Mouse (Mus musculus) neural tube, embryonic 15.5 days (tissue): Measurements from ENCODE around the gene Dync2li1. TPM values are rescaled to one million over a fixed set of nuclear protein-coding genes. Genes with fewer than 3 reads are reported as not detected.

ENCODE experiments used
- ATAC-seq: fragments of 200-750 bp; cut with Nextera tagmentation; 2 replicates; pipeline ENCODE4 v1.8.0; 2017; ENCODE audit warnings: mild to moderate bottlenecking, moderate TSS enrichment, moderate library complexity; ENCODE audit not compliant: low FRiP score
- H3K27ac ChIP-seq: fragments of 300-500 bp; sonication (generic); replicated peaks from 2 replicates; pipeline ENCODE4 v1.5.1; 2015; ENCODE audit warnings: mild to moderate bottlenecking, inconsistent platforms
- H3K27me3 ChIP-seq: fragments of 300-500 bp; sonication (generic); replicated peaks from 2 replicates; pipeline ENCODE4 v1.6.1; 2015; ENCODE audit warnings: inconsistent platforms
- H3K36me3 ChIP-seq: fragments of 300-500 bp; sonication (generic); 2 replicates; pipeline ENCODE4 v1.6.1; 2015; ENCODE audit warnings: inconsistent platforms
- H3K4me1 ChIP-seq: fragments of 300-500 bp; sonication (generic); 2 replicates; pipeline ENCODE4 v1.6.1; 2015; ENCODE audit warnings: inconsistent platforms
- H3K4me2 ChIP-seq: fragments of 300-500 bp; sonication (generic); 2 replicates; pipeline ENCODE4 v1.6.1; 2015; ENCODE audit warnings: inconsistent platforms, mild to moderate bottlenecking, moderate library complexity
- H3K4me3 ChIP-seq: fragments of 300-500 bp; sonication (generic); replicated peaks from 2 replicates; pipeline ENCODE4 v1.5.1; 2015; ENCODE audit warnings: mild to moderate bottlenecking, inconsistent platforms
- H3K9ac ChIP-seq: fragments of 300-500 bp; sonication (generic); replicated peaks from 2 replicates; pipeline ENCODE4 v1.6.1; 2015; ENCODE audit warnings: mild to moderate bottlenecking, inconsistent platforms
- H3K9me3 ChIP-seq: fragments of 300-500 bp; sonication (generic); replicated peaks from 2 replicates; pipeline ENCODE4 v1.6.1; 2016; ENCODE audit warnings: inconsistent platforms
- WGBS: fragments of 180-500 bp; shearing (Covaris S2); methylation state at CpG from one replicate; pipeline ENCODE4 v1.1.7; 2015; ENCODE audit warnings: mixed read lengths; 5-methylcytosine and 5-hydroxymethylcytosine counted together
- polyA plus RNA-seq: library from polyadenylated mRNA; unstranded; fragments of >200 nt; fragmentation: Nextera tagmentation; extraction: Ambion mirVana; gene quantifications from 2 replicates; pipeline ENCODE4 v1.2.1, GENCODE M21; 2015

Gene Dync2li1
- polyA plus RNA-seq, 1 experiment from 2014 or later = 30.2 TPM

DNA sequence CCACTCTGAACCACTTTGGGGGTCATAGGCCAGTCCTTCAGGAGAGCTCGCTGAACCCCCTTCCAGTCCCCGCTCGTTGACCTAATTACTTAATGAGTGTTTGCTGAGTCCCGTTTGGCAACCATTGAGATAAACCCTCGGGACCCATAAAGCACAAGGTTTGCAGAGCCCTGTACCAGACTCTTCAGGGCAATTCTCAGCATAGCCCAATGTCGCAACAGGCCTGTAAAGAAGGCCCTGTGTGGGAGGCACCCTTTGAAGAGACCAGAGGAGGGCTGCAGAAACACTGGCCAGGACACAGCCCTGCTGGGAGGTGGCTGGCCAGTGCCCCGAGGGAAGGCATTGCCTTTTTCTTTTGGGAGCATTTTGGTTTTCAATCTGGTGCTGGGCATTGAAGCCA lies 14.3 kb upstream of the Dync2li1 start:
- no peaks in the 10 kb centered on the region for H3K9me3 ChIP-seq
- H3K4me1 ChIP-seq = 0 out of 2 replicates have a peak, but pooled peaks cover 3% of the 10 kb centered on the region
- ATAC-seq = no peak
- H3K9ac ChIP-seq = no peak overlapping the region
- H3K4me3 ChIP-seq = no peak overlapping the region
- no peak overlapping the region for H3K27ac ChIP-seq
- H3K27me3 ChIP-seq = no peaks in the 10 kb centered on the region
- WGBS = 32% methylated on average over 7 of the region's 7 CpGs
- H3K4me2 ChIP-seq = no peak overlapping the region
- 0 out of 2 replicates have a peak, but pooled peaks cover 2% of the 10 kb centered on the region for H3K36me3 ChIP-seq

- WGBS = 85% methylated on average over 11 of the region's 11 CpGs
Observed at GRCm38 (mm10) chr17:84615811-84616210, 10.5 kb upstream of the Dync2li1 start.

DNA sequence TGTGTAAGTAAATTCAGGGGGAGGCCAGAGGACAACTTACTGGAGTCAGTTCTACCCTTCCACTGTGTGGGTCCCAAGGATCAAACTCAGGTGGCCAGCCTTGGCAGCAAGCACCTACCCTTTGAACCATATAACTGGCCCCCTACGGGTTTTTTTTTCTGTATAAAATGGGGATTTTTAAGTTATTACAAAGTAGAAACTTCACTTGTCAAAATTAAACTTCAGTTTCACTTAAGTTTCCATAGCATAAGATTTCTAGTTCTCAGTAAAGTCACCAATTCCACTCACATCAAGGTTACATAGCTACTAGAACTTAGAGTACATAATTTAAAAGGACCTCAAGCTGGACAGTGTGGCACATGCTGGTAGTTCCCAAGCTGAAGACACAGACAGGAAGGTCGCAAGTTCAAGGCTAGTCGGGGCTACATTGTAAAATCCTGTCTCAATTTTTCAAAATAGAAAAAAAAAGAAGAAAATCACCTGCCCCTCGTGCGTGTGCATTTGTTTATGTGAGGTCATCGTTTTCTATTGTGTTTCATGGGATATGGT lies 9.7 kb upstream of the Dync2li1 start:
- Histone ChIP-seq H3K4me3 (no peak overlapping the region), H3K9me3 (no peaks in the 10 kb centered on the region), H3K4me2 (no peak overlapping the region), H3K9ac (no peak overlapping the region), H3K27ac (no peak overlapping the region), H3K4me1 (0 out of 2 replicates have a peak, but pooled peaks cover 3% of the 10 kb centered on the region), H3K36me3 (0 out of 2 replicates have a peak, but pooled peaks cover 2% of the 10 kb centered on the region), H3K27me3 (no peaks in the 10 kb centered on the region)
- no peak for ATAC-seq
- 85% methylated on average over 6 of the region's 6 CpGs for WGBS

More at GRCm38 (mm10) chr17:84615811-84616210, 10.5 kb upstream of the Dync2li1 start:
- Histone ChIP-seq H3K36me3 (0 out of 2 replicates have a peak, but pooled peaks cover 2% of the 10 kb centered on the region), H3K4me2 (no peak overlapping the region), H3K4me1 (0 out of 2 replicates have a peak, but pooled peaks cover 3% of the 10 kb centered on the region), H3K9me3 (no peaks in the 10 kb centered on the region), H3K9ac (no peak overlapping the region), H3K27me3 (no peaks in the 10 kb centered on the region), H3K4me3 (no peak overlapping the region), H3K27ac (no peak overlapping the region)
- no peak for ATAC-seq

- no peaks in the 10 kb centered on the region for H3K4me1 ChIP-seq
- 94% methylated on average over 6 of the region's 6 CpGs for WGBS
- no peak overlapping the region for H3K9ac ChIP-seq
- H3K27me3 ChIP-seq = no peaks in the 10 kb centered on the region
- H3K4me2 ChIP-seq = no peak overlapping the region
- no peak overlapping the region for H3K27ac ChIP-seq
- no peaks in the 10 kb centered on the region for H3K9me3 ChIP-seq
- ATAC-seq = no peak
- H3K4me3 ChIP-seq = no peak overlapping the region
- H3K36me3 ChIP-seq = 0 out of 2 replicates have a peak, but pooled peaks cover 2% of the 10 kb centered on the region
Observed at GRCm38 (mm10) chr17:84617953-84618352, 8.3 kb upstream of the Dync2li1 start.

DNA sequence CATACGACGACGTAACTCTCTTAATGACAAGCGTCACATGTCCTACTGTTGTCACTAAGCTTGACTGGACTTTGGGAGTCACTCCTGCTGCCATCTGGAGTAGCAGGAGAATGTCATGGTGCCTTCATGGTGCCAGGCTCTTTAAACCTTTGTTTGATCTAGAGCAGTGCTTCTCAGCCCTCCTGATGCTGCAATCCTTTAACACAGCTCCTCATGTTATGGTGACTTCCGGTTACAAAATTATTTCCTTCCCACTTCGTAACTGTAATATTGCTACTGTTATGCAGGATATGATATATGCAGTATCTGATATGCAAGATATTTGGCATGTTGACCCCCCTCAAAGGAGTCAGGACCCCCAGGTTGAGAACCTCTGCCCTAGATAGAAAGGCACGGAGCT lies 7.2 kb upstream of the Dync2li1 start:
- Histone ChIP-seq H3K27ac (no peak overlapping the region), H3K4me3 (no peak overlapping the region), H3K4me1 (no peaks in the 10 kb centered on the region), H3K9ac (no peak overlapping the region), H3K4me2 (no peak overlapping the region), H3K27me3 (no peaks in the 10 kb centered on the region), H3K36me3 (no peaks in the 10 kb centered on the region), H3K9me3 (no peaks in the 10 kb centered on the region)
- 84% methylated on average over 7 of the region's 7 CpGs for WGBS
- no peak for ATAC-seq

GRCm38 (mm10) chr17:84620076-84620475 lies 6.2 kb upstream of the Dync2li1 start:
- no peak overlapping the region for H3K27ac ChIP-seq
- no peak overlapping the region for H3K4me3 ChIP-seq
- no peak overlapping the region for H3K9ac ChIP-seq
- ATAC-seq = no peak
- H3K27me3 ChIP-seq = no peaks in the 10 kb centered on the region
- H3K36me3 ChIP-seq = no peaks in the 10 kb centered on the region
- H3K4me2 ChIP-seq = no peak overlapping the region
- 92% methylated on average over 3 of the region's 3 CpGs for WGBS
- no peaks in the 10 kb centered on the region for H3K4me1 ChIP-seq
- no peaks in the 10 kb centered on the region for H3K9me3 ChIP-seq

DNA sequence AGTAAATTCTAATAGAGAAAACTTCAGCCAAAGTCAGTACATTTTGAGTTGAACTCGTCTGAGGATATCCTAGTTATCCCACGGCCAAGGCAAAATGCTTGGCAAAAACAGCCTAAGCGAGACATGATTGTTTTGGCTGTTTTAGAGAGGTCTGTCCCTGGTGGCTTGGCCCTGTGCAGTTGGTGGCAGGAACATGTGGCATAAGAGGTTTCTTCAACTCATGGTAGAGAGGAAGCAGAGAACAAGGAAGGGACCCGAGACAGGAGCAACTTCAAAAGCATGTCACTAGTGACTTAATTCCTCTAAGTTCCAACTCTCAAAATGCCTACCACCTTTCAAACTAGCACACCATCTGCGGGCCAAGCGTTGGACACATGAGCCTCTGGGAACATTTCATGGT lies 5.7 kb upstream of the Dync2li1 start:
- Histone ChIP-seq H3K36me3 (no peaks in the 10 kb centered on the region), H3K27ac (no peak overlapping the region), H3K9ac (no peak overlapping the region), H3K4me2 (no peak overlapping the region), H3K4me1 (no peaks in the 10 kb centered on the region), H3K9me3 (no peaks in the 10 kb centered on the region), H3K4me3 (no peak overlapping the region), H3K27me3 (no peaks in the 10 kb centered on the region)
- no peak for ATAC-seq
- 88% methylated on average over 6 of the region's 6 CpGs for WGBS

DNA sequence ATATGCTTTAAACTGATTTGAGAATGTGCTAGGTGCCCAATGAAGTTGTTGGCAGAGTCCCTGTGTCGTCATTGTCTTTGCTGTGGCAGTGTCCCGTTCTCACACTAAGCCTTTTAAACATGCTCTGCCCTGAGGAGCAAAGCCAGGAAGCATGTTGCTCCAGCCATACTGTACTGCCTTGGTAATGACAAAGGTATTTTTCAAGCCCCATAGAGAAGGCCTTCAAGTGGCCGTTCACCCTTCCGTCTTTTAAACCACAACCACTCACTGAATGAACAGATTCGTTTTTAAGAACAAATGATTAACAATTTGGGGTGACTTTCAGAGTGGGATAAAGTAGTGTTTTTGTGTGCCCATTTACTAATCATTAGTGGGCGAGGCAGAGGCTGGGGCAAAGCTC lies 5.1 kb upstream of the Dync2li1 start:
- no peak overlapping the region for H3K4me2 ChIP-seq
- H3K4me3 ChIP-seq = no peak overlapping the region
- H3K9ac ChIP-seq = no peak overlapping the region
- no peaks in the 10 kb centered on the region for H3K9me3 ChIP-seq
- H3K27me3 ChIP-seq = no peaks in the 10 kb centered on the region
- no peak for ATAC-seq
- no peaks in the 10 kb centered on the region for H3K4me1 ChIP-seq
- H3K27ac ChIP-seq = no peak overlapping the region
- WGBS = 90% methylated on average over 6 of the region's 6 CpGs
- H3K36me3 ChIP-seq = no peaks in the 10 kb centered on the region

DNA sequence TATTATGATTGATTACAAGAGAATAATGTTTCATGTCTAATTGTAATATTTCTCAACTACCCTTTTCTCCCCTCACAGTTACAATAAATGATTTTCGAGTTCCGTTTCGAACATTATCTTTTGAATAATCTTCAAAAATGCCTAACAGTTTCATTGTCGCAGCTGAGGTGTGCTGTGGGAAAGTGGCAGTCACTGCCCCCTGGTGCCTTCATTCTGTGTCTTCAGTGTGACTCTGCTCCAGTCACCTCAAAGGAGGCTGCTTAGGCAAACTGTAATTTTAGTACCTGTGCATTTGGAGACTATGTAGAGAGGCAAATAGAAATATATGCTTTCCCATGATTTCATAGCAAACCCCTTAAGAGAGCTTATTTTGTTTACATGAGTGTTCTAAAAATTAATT lies 4.3 kb upstream of the Dync2li1 start:
- no peaks in the 10 kb centered on the region for H3K27me3 ChIP-seq
- no peak overlapping the region for H3K4me2 ChIP-seq
- peaks cover 4% of the 10 kb centered on the region for H3K4me1 ChIP-seq
- H3K9ac ChIP-seq = no peak overlapping the region
- no peaks in the 10 kb centered on the region for H3K36me3 ChIP-seq
- 83% methylated on average over 4 of the region's 4 CpGs for WGBS
- H3K9me3 ChIP-seq = no peaks in the 10 kb centered on the region
- no peak for ATAC-seq
- no peak overlapping the region for H3K27ac ChIP-seq
- no peak overlapping the region for H3K4me3 ChIP-seq

DNA sequence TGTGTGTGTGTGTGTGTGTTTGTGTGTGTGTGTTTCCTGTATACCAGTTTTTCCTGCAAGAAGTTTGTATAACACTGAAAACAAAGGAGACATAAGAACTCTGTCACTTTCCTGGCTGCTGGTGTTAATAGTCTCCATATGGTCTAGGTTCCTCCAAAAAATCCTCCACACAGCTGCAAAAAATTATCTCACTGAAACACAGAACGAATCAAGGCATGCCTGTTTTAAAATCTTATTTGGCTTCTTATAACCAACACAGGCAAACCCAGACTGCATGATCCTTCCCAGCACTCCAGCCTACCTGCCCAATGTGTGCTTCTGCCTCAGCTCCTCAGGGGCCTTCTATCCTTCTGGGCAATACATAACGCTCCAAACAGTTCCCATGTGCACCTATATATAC lies 3.4 kb upstream of the Dync2li1 start:
- Histone ChIP-seq H3K9ac (no peak overlapping the region), H3K9me3 (no peaks in the 10 kb centered on the region), H3K4me2 (no peak overlapping the region), H3K27me3 (no peaks in the 10 kb centered on the region), H3K4me3 (no peak overlapping the region), H3K4me1 (peaks cover 12% of the 10 kb centered on the region), H3K27ac (no peak overlapping the region), H3K36me3 (no peaks in the 10 kb centered on the region)
- ATAC-seq = no peak
- 71% methylated on average over 2 of the region's 2 CpGs for WGBS

GRCm38 (mm10) chr17:84626857-84627305 lies 585 bp downstream of the Dync2li1 start:
- Histone ChIP-seq H3K36me3 (no peaks in the 10 kb centered on the region), H3K9me3 (no peaks in the 10 kb centered on the region), H3K4me2 (peak overlapping the region; percentile 73), H3K4me1 (peaks cover 12% of the 10 kb centered on the region), H3K9ac (peak overlapping the region; percentile 70), H3K4me3 (peak overlapping the region; percentile 70), H3K27ac (peak overlapping the region; percentile 85), H3K27me3 (no peaks in the 10 kb centered on the region)
- WGBS = 38% methylated on average over 9 of the region's 9 CpGs
- peak; percentile 79; the same call in 1 of the 2 replicates for ATAC-seq

DNA sequence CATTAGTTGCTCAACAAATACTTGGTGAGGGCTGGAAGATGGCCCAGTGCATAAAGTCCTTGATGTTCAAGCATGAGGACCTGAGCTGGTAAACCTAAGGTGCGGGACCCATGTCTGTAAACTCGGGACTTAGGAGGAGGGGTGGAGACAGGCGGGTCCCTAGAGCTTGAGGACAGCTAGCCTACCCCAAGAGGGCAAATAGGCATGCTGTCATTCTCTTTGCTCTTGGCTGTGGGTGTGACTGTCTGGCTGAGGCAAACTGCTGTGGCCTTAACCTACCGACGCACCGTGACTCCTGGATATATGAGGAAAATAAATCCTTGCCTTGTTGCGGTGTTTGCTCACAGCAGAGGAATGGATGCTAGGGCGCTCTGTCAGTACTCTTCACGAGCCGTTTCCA lies 1.4 kb downstream of the Dync2li1 start:
- 82% methylated on average over 10 of the region's 10 CpGs for WGBS
- no peak for ATAC-seq
- H3K27me3 ChIP-seq = no peaks in the 10 kb centered on the region
- no peaks in the 10 kb centered on the region for H3K36me3 ChIP-seq
- no peak overlapping the region for H3K9ac ChIP-seq
- no peak overlapping the region for H3K4me3 ChIP-seq
- H3K9me3 ChIP-seq = no peaks in the 10 kb centered on the region
- peaks cover 12% of the 10 kb centered on the region for H3K4me1 ChIP-seq
- 0 out of 2 replicates have a peak overlapping the region, but pooled peaks have one; percentile 73 for H3K4me2 ChIP-seq
- H3K27ac ChIP-seq = no peak overlapping the region
